Mouse (Mus musculus): ENCODE results near the gene Nlgn1.

DNA sequence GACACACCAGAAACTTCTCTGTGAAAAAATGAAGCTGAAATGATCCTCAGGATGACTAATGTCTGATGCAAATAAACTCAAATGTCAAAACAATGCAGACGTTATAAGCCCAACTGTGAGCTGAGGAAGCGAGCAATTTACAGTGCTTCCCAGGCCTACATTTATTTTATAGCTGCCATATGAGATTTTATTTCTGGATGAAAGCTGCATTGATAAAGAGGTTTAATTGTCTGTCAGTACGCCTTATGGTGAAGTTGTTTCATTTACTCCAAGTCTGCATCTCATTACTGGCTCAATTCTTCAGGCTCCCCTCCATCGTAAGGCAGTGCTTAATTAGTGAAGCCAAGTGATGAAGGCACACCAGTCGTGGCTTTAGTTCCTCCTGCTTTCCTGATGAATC, 734.7 kb downstream of the Nlgn1 start:
- TF ChIP-seq CTCF (IDR thresholded peaks at IDR 0.05; ENCODE audit: low read depth) (no peak), EP300 (IDR thresholded peaks at IDR 0.05; ENCODE audit: low read depth) (no peak)

Measured in liver, embryonic 14.5 days (tissue).